In the genomic region with DNA sequence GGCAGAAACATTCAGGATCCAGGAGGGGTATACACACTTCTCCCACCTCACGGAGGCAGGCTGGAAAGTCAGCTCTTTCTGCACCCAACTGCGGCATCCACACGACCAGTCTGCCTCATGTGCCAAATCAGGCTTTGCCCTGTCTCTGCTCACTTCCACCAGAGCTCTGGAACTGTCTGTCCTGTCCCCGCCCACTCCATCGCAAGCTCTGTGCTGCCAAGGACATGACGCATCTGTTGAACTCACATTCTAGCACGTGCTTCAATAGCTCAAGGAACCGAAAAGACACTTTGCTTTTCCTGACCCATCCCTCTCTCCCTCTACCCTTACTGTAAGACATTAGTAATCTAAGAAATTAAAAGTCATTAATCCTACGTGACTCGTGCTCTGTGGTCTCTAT, we compare ENCODE assay signal across 1 mouse cellular context.
TF ChIP-seq lines count a peak whose summit lies in the region.

No protein-coding gene starts in this region.

TF ChIP-seq in CH12.LX, 34 proteins besides CTCF, POLR2A, EP300 and RAD21:
- TF ChIP-seq BHLHE40 (IDR thresholded peaks at IDR 0.05; ENCODE audit: low read depth, low read length) (peak; percentile 56), MYC (IDR thresholded peaks at IDR 0.05; ENCODE audit: low read depth, low read length) (no peak), E2F4 (IDR thresholded peaks at IDR 0.05; ENCODE audit: insufficient replicate concordance, low read depth, low read length) (no peak), ZMIZ1 (IDR thresholded peaks at IDR 0.05; ENCODE audit: low read depth, low read length) (no peak), SMC3 (IDR thresholded peaks at IDR 0.05; ENCODE audit: low read depth, low read length) (no peak)
